Mouse (Mus musculus) cortical plate, adult 2 months (tissue): ENCODE results near the gene Olfr734.

ENCODE experiments used
- CTCF ChIP-seq: fragments of 200-500 bp; IDR thresholded peaks from 2 replicates; pipeline ENCODE4 v1.5.1; 2011; ENCODE audit warnings: mild to moderate bottlenecking, control low read depth, low read length; ENCODE audit not compliant: insufficient read depth; ENCODE audit errors: extremely low read depth
- POLR2A ChIP-seq: fragments of 200-500 bp; IDR thresholded peaks from 2 replicates; pipeline ENCODE4 v1.6.1; 2011; ENCODE audit warnings: mild to moderate bottlenecking, low read length, control low read depth; ENCODE audit not compliant: insufficient read depth; ENCODE audit errors: extremely low read depth

DNA sequence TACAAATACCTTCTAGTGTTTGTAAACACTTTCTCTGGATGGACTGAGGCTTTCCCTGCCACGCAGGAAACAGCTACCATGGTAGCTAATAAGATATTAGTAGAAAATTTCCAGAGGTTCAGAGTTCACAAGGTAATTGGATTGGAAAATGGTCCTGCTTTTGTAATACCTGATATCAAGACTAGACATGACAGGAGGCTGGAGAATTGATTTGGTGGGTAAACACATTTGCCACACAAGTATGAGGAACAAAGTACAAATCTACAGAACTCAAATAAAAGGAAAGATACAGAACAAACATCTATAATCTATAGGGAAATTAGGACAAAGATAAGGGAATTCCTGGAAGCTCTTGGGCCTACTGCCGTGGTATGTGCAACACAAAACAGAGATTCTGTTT is 30.2 kb upstream of the Olfr734 start:
- no peak for TF ChIP-seq CTCF
- no peak for TF ChIP-seq POLR2A
